Mouse (Mus musculus) midbrain, embryonic 12.5 days (tissue): ENCODE measurements around the gene Ezh2. TPM values are rescaled to one million over a fixed set of nuclear protein-coding genes. Genes with fewer than 3 reads are reported as not detected.
A peak's percentile ranks its signal among the peaks of the same experiment; 100 is the strongest.
"Not testable (repeated sequence)": the region's sequence is repeated elsewhere in the genome, so short reads cannot be mapped to it uniquely, and the experiment has no call there.

ENCODE experiments used
- ATAC-seq: fragments of 200-750 bp; cut with Nextera tagmentation; 2 replicates; pipeline ENCODE4 v1.8.0; 2017; ENCODE audit warnings: low read depth, moderate TSS enrichment, moderate library complexity; ENCODE audit not compliant: low FRiP score
- H3K27ac ChIP-seq: fragments of 300-500 bp; sonication (generic); replicated peaks from 2 replicates; pipeline ENCODE4 v1.5.1; 2016; ENCODE audit warnings: mild to moderate bottlenecking
- H3K27me3 ChIP-seq: fragments of 300-500 bp; sonication (generic); 2 replicates; pipeline ENCODE4 v1.6.1; 2016; ENCODE audit warnings: mild to moderate bottlenecking
- H3K36me3 ChIP-seq: fragments of 300-500 bp; sonication (generic); 2 replicates; pipeline ENCODE4 v1.6.1; 2016
- H3K4me1 ChIP-seq: fragments of 300-500 bp; sonication (generic); 2 replicates; pipeline ENCODE4 v1.6.1; 2016
- H3K4me2 ChIP-seq: fragments of 300-500 bp; sonication (generic); replicated peaks from 2 replicates; pipeline ENCODE4 v1.6.1; 2016; ENCODE audit warnings: mild to moderate bottlenecking, moderate library complexity
- H3K4me3 ChIP-seq: fragments of 300-500 bp; sonication (generic); 2 replicates; pipeline ENCODE4 v1.5.1; 2016; ENCODE audit warnings: mild to moderate bottlenecking
- H3K9ac ChIP-seq: fragments of 300-500 bp; sonication (generic); replicated peaks from 2 replicates; pipeline ENCODE4 v1.6.1; 2016; ENCODE audit warnings: mild to moderate bottlenecking, moderate library complexity
- H3K9me3 ChIP-seq: fragments of 300-500 bp; sonication (generic); 2 replicates; pipeline ENCODE4 v1.6.1; 2016; ENCODE audit warnings: mild to moderate bottlenecking
- WGBS: fragments of 180-500 bp; shearing (Covaris S2); methylation state at CpG from one replicate; pipeline ENCODE4 v1.1.7; 2016; 5-methylcytosine and 5-hydroxymethylcytosine counted together
- polyA plus RNA-seq: library from polyadenylated mRNA; unstranded; fragments of >200 nt; fragmentation: Nextera tagmentation; extraction: Ambion mirVana; gene quantifications from 2 replicates; pipeline ENCODE4 v1.2.1, GENCODE M21; 2016

Gene Ezh2
- polyA plus RNA-seq, 1 experiment from 2014 or later: 199 TPM

DNA sequence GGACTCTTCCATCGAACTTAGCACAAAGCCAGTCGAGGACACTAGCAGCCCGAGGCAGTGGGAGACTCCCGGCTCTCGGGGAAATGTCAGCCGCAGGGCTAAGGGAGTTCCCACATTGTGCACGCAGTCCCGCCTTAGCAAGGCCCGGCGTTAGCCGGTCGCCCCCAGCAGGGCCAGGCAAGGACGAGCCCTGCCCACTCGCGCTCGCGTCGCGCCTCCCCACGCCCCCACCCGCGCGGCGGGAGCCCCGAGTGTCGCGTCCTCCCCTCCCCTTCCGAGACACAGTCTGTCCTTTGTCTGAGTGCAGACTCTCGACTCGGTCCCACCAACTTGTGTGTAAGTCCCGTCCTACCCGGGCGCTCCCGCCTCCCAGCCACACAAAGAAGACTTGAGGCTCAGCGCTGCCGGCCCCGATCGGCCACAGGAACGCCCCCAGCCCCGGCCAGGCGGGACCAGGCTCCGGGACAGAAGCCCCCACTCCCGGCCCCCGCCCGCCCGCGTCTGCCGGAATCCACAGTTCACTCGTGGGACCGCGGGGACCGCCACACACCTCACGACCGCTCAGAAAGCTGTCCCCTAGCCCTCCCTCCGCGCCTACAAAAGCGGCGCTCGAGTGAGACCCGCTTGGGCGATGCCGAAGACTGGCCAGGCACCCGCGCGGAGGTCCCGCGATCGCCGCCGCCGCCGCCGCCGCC is 853 bp downstream of the Ezh2 start:
- Histone ChIP-seq H3K4me1 (peaks cover 17% of the 10 kb centered on the region), H3K27me3 (no peaks in the 10 kb centered on the region), H3K4me3 (peak overlapping the region; percentile 96), H3K4me2 (peak overlapping the region; percentile 69), H3K9me3 (no peaks in the 10 kb centered on the region), H3K9ac (peak overlapping the region; percentile 99), H3K27ac (peak overlapping the region; percentile 99), H3K36me3 (no peaks in the 10 kb centered on the region)
- WGBS: under 1% methylated on average over 66 of the region's 74 CpGs
- peak; percentile 77 for ATAC-seq

DNA sequence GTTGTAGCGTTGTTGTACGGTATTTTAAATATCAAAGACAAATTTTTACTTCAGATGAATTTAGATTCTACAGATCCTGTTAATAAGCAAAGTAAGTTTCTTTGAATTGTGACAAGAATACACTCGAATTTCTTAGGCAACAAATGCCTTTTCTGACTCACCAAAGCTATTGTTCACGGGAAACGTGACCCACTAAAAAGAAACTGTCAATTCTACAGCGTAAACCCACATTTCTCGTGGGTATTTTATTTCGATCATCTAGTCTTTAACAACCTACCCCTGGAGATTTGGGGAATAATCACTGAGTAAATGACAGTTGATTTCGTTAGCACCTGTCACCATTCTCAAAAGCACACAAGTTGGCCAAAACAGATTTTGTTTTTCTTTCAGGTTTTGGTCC is 1.6 kb downstream of the Ezh2 start:
- Histone ChIP-seq H3K9ac (peak overlapping the region; percentile 99), H3K27ac (peak overlapping the region; percentile 99), H3K27me3 (no peaks in the 10 kb centered on the region), H3K4me1 (peaks cover 17% of the 10 kb centered on the region), H3K36me3 (no peaks in the 10 kb centered on the region), H3K9me3 (no peaks in the 10 kb centered on the region), H3K4me3 (peak overlapping the region; percentile 96), H3K4me2 (peak overlapping the region; percentile 69)
- whole genome bisulfite sequencing: 10% methylated on average over 9 of the region's 9 CpGs
- no peak for ATAC-seq

DNA sequence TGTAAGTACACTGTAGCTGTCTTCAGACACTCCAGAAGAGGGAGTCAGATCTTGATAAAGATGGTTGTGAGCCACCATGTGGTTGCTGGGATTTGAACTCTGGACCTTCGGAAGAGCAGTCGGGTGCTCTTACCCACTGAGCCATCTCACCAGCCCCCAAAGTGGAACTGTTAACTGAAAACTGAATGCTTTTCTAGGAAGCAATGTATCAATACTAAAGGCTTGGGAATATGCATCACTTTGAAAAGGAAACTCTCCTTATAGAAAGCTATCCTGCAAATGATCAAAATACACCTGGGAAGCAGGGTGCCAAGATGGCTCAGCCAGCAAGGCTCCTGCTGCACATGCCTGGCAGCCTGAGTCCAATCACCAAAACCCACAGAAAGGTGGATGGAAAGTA is 7.8 kb downstream of the Ezh2 start:
- not testable (repeated sequence) for H3K4me2 ChIP-seq, H3K4me3 ChIP-seq, H3K9ac ChIP-seq, H3K27me3 ChIP-seq, H3K36me3 ChIP-seq, H3K27ac ChIP-seq, H3K9me3 ChIP-seq, ATAC-seq
- H3K4me1 ChIP-seq: peaks cover 13% of the 10 kb centered on the region
- 96% methylated on average over 2 of the region's 2 CpGs for WGBS

DNA sequence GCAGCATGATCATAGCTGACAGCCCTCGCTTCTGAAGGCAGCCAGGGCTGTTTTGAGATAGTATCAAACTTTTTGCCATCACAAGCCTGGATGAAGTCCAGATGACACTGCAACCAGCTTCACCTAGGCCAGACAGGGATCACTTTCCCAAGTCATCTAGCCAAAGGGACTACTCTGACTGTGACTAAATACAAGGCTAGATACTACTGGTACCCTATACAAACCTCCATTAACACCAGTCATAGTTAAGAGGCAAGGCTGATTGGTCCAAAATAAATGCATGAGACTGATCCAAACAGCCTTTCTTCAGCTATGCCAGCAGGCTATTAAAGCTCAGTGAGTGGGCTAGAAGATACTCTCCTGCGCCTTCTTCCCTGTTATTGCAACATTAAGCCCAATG is 22.3 kb downstream of the Ezh2 start:
- no peak overlapping the region for H3K27ac ChIP-seq
- no peak overlapping the region for H3K4me3 ChIP-seq
- H3K9me3 ChIP-seq: no peaks in the 10 kb centered on the region
- H3K27me3 ChIP-seq: no peaks in the 10 kb centered on the region
- peaks cover 45% of the 10 kb centered on the region for H3K36me3 ChIP-seq
- ATAC-seq: no peak
- no peak overlapping the region for H3K4me2 ChIP-seq
- no peak overlapping the region for H3K9ac ChIP-seq
- H3K4me1 ChIP-seq: no peaks in the 10 kb centered on the region
- 96% methylated on average over 2 of the region's 2 CpGs for WGBS

DNA sequence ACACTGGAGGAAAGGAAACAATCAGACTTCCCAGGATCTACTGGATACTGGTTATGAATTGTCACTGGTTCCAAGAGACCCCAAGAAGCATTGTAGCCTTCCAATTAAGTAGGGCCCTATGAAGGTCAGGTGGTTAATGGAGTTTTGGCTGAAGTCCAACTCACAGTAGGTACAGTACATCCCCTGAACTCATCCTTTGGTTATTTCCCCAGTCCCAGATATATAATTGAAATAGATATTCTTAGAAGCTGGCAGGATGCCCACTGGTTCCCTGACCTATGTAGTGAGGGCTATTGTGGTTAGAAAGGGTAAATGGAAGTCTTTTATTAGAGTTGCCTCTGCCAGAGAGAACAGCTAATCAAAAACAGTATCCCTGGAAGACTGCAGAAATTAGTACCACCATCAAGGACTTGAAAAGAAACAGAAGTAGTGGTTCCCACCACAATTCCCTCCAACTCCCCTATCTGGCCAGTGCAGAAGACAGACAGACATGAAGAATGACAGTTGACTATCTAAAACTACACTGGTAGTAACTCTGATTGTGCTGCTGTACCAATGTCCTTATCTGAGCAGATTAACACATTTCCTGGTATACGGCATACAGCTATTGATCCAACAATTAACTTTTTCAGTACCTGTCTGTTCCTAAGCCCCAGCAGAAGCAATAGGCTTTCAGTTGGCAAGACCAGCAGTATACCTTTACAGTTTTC is 29.7 kb downstream of the Ezh2 start:
- H3K4me2 ChIP-seq: no peak overlapping the region
- no peaks in the 10 kb centered on the region for H3K27me3 ChIP-seq
- no peak overlapping the region for H3K27ac ChIP-seq
- ATAC-seq: no peak
- H3K9me3 ChIP-seq: no peaks in the 10 kb centered on the region
- H3K9ac ChIP-seq: no peak overlapping the region
- H3K36me3 ChIP-seq: peaks cover 78% of the 10 kb centered on the region
- H3K4me3 ChIP-seq: no peak overlapping the region
- 92% methylated on average over 1 of the region's 1 CpGs for WGBS
- H3K4me1 ChIP-seq: no peaks in the 10 kb centered on the region

DNA sequence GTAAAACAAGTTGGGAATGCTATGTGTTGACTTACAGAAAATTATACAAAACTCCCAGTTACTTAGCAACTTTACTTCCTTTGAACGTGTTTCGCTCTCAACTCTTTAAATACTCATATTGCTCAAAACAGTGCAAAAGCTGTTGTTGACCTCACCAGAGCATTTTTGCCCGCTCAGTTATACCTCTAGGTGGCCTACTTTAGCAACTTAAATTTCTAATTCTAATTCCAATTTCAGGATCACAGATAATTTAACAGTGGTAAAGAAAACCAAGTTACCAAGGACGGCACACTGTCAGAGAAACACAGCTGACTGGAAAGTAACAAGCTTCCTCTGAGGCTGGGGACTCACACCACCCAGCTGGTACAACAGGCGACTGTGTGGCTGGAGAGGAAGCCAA is 33.7 kb downstream of the Ezh2 start:
- H3K4me2 ChIP-seq: no peak overlapping the region
- no peak overlapping the region for H3K9ac ChIP-seq
- WGBS: 89% methylated on average over 5 of the region's 5 CpGs
- no peaks in the 10 kb centered on the region for H3K4me1 ChIP-seq
- no peak overlapping the region for H3K4me3 ChIP-seq
- no peaks in the 10 kb centered on the region for H3K27me3 ChIP-seq
- H3K9me3 ChIP-seq: no peaks in the 10 kb centered on the region
- peaks cover 72% of the 10 kb centered on the region for H3K36me3 ChIP-seq
- no peak for ATAC-seq
- H3K27ac ChIP-seq: no peak overlapping the region

DNA sequence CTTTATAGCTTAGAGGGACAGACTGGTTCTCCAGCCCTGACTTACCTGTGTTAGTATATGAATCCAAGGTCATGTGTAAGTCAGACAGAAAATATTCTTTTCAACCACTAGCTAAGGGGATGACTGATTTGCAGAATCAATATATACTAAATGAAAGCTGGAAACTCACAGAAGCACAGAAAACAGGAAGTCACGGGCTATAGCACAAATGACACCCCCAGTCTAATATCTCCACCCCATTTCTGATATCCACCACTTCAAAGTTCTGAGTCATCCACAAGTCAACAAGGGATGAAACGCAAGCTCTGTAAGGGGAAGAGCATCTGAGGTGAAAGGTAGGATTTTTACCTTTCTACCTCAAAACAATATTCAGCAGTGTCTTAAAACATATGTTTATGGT is 34.3 kb downstream of the Ezh2 start:
- Histone ChIP-seq H3K27ac (no peak overlapping the region), H3K27me3 (no peaks in the 10 kb centered on the region), H3K4me2 (no peak overlapping the region), H3K36me3 (peaks cover 74% of the 10 kb centered on the region), H3K9me3 (no peaks in the 10 kb centered on the region), H3K4me1 (no peaks in the 10 kb centered on the region), H3K4me3 (no peak overlapping the region), H3K9ac (no peak overlapping the region)
- WGBS: 98% methylated on average over 2 of the region's 2 CpGs
- no peak for ATAC-seq

DNA sequence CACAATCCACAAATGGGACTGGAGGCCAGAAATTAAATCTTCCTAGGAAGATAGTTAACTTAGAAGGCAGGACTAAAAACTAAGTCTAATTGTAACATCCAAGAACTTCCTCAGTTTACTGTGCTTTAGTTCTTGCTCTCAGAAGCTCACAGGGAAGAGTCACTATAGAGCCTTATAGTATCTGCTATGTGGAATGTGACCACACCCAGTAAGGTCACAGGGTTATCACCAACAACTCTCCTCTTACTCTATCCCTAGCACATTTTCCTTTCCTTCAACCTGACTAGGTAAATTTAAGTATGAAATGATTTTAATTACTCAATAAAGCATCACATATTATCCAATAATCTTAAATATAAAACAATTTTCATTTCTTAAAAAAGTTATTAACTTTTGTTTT is 34.7 kb downstream of the Ezh2 start:
- ATAC-seq: no peak
- no peaks in the 10 kb centered on the region for H3K4me1 ChIP-seq
- no peaks in the 10 kb centered on the region for H3K27me3 ChIP-seq
- H3K9me3 ChIP-seq: no peaks in the 10 kb centered on the region
- H3K27ac ChIP-seq: no peak overlapping the region
- H3K4me2 ChIP-seq: no peak overlapping the region
- H3K9ac ChIP-seq: no peak overlapping the region
- H3K36me3 ChIP-seq: peaks cover 74% of the 10 kb centered on the region
- no peak overlapping the region for H3K4me3 ChIP-seq

DNA sequence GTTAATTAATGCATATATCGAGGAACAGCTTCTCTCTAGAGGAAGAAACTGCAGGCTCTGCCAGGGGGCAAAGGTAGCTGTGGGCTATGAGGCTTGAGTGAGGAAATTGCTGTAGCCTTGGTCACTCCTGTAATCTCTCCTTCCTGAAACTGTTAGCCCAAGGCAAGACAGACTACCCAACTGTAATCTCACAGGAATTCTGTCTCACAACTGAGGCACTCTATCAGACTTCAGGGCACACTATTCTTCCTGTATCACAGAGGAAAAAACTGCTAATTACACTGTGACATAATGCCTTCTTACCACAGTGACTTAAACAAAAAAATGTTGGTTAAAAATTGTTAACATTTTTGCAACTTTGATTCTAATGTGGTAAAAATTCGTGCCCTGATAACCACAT is 35.9 kb downstream of the Ezh2 start:
- Histone ChIP-seq H3K9me3 (no peaks in the 10 kb centered on the region), H3K36me3 (peaks cover 78% of the 10 kb centered on the region), H3K4me3 (no peak overlapping the region), H3K4me2 (no peak overlapping the region), H3K4me1 (no peaks in the 10 kb centered on the region), H3K27me3 (no peaks in the 10 kb centered on the region), H3K27ac (no peak overlapping the region), H3K9ac (no peak overlapping the region)
- 92% methylated on average over 2 of the region's 2 CpGs for WGBS
- ATAC-seq: no peak

DNA sequence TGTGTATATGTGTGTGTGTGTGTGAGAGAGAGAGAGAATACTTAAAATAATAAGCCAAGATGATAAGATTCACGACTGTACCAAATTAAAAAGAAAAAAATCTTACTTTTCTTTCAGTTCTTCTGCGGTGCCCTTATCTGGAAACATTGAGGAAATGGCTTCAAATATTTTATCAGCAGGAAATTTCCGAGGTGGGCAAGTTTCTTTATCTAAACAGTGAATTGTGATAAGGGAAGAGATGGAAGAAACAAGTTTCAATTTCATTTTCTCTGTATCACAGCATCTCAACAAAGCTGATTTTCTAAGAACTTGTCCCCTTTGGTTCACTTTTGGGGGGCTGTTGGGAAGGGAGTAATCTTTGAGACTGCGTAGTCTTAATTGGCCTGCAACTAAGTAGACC is 42.9 kb downstream of the Ezh2 start:
- Histone ChIP-seq H3K9me3 (no peaks in the 10 kb centered on the region), H3K4me3 (no peak overlapping the region), H3K27ac (no peak overlapping the region), H3K36me3 (peaks cover 77% of the 10 kb centered on the region), H3K4me1 (no peaks in the 10 kb centered on the region), H3K9ac (no peak overlapping the region), H3K4me2 (no peak overlapping the region), H3K27me3 (no peaks in the 10 kb centered on the region)
- WGBS: 94% methylated on average over 4 of the region's 4 CpGs
- no peak for ATAC-seq

DNA sequence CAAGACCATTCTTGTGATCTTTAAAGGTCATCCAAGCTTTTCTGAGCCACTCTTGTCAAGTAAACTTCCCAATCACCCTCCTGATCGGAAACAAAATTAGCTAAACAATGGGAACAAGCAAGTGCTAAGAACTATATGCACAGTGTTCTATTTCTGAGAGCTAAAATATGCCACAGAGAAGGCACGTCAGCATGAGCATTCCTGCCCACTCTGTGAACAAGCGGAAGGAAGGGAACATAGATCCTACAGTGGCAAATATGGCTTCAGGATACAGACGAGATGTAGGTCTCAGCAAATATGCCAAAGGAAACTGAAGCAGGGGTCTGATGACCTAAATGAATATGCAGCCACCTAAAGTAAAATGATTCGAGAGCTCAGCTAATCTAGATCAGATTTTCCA is 59.8 kb downstream of the Ezh2 start:
- Histone ChIP-seq H3K4me1 (no peaks in the 10 kb centered on the region), H3K9me3 (no peaks in the 10 kb centered on the region), H3K27ac (no peak overlapping the region), H3K4me3 (no peak overlapping the region), H3K27me3 (no peaks in the 10 kb centered on the region), H3K4me2 (no peak overlapping the region), H3K36me3 (peaks cover 65% of the 10 kb centered on the region), H3K9ac (no peak overlapping the region)
- WGBS: 89% methylated on average over 5 of the region's 5 CpGs
- ATAC-seq: no peak

DNA sequence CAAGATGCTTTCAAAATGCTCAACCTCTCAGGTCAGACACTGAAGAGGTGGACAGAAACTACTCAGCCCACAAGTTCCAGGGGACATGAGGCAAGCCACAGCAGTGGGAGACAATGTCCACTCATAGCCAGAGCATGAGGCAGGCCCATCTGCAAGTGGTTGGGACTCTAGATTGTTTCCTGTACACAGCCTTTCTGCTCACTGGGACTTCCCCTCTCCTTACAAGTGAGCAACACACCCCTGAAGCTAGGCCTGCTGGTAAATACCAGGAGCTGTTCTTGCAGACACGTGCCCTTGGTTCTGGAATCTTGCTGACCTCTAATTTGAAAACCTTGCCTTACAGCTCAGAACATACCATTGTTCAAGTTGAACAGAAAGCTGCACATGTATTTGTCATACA is 62.6 kb downstream of the Ezh2 start:
- Histone ChIP-seq H3K4me2 (no peak overlapping the region), H3K27me3 (no peaks in the 10 kb centered on the region), H3K27ac (no peak overlapping the region), H3K9me3 (no peaks in the 10 kb centered on the region), H3K9ac (no peak overlapping the region), H3K4me1 (no peaks in the 10 kb centered on the region), H3K36me3 (peaks cover 87% of the 10 kb centered on the region), H3K4me3 (no peak overlapping the region)
- ATAC-seq: no peak
- WGBS: 82% methylated on average over 1 of the region's 1 CpGs

DNA sequence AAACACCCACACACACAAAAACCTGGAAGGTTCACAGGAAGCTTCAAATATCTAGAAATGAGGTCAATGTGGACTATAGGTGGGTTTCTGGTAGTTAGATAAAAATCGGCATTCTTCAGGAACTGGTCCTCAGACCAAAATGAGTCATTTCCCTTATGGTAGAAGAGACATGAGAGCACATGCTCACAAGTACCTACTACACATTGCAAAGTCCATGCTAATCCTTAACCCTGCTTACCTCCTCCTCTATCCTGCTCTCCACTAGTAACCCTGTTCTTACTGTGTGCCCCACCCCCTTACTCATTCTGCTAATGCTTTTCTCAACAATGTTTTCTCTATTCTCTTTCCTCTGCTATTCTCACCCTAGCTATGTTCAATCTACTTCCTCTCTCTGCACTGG is 67.5 kb downstream of the Ezh2 start:
- Histone ChIP-seq H3K4me1 (no peaks in the 10 kb centered on the region), H3K27ac (no peak overlapping the region), H3K4me3 (no peak overlapping the region), H3K9ac (no peak overlapping the region), H3K9me3 (no peaks in the 10 kb centered on the region), H3K4me2 (no peak overlapping the region), H3K27me3 (no peaks in the 10 kb centered on the region), H3K36me3 (peaks cover 98% of the 10 kb centered on the region)
- 89% methylated on average over 1 of the region's 1 CpGs for WGBS
- ATAC-seq: no peak
